Mouse (Mus musculus): ENCODE results near the gene Derl3.

DNA sequence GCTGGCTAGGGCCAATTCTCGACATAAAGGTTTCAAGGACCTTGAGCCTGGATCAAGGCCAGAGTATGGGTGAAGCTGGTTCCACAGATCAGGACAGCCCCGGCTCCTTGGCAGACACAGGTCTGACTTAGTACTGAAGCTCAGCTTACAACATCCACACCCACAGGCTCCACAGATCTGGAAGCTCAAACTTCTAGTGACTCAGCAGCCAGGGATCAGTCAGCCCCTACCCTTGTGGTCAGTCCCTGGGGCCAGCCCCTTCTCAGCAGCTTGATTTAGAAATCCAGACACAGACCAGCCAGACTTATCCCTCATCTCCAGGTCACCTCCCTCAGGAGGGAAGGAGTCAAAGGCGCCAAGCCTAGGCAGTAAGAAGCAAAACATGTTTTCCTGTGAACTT lies 5.6 kb downstream of the Derl3 start:
- TF ChIP-seq CTCF (IDR thresholded peaks at IDR 0.05; ENCODE audit: low read depth): no peak
- no peak for TF ChIP-seq EP300 (IDR thresholded peaks at IDR 0.05; ENCODE audit: low read depth)
